Comparison of ENCODE assay signal across 32 mouse cellular contexts in genomic region chr11:17975581-17975980, GRCm38 (mm10).
"Had no signal": no experiment of that assay in that cellular context is flagged by ENCODE, and none has a peak within 500 bp of the region (broad histone marks: within the 10 kb centered on the region; RNA-seq: fewer than 3 reads in every experiment).

No protein-coding gene starts in this region.

- H3K36me3 ChIP-seq: heart, embryonic 15.5 days; hindbrain, embryonic 10.5 days; hindbrain, embryonic 12.5 days; hindbrain, embryonic 13.5 days; hindbrain, embryonic 15.5 days; intestine, embryonic 15.5 days; kidney, embryonic 15.5 days had no signal

- H3K4me3 ChIP-seq: heart, embryonic 15.5 days; hindbrain, embryonic 10.5 days; hindbrain, embryonic 12.5 days; hindbrain, embryonic 13.5 days; hindbrain, embryonic 15.5 days; intestine, embryonic 15.5 days; kidney, embryonic 15.5 days; layer of hippocampus, adult 2 months; left cerebral cortex, adult 2 months had no signal

- H3K9me3 ChIP-seq: heart, embryonic 15.5 days; hindbrain, embryonic 10.5 days; hindbrain, embryonic 12.5 days; hindbrain, embryonic 13.5 days; hindbrain, embryonic 15.5 days; intestine, embryonic 15.5 days; kidney, embryonic 15.5 days had no signal

- H3K4me1 ChIP-seq: heart, embryonic 15.5 days; hindbrain, embryonic 10.5 days; hindbrain, embryonic 12.5 days; hindbrain, embryonic 13.5 days; hindbrain, embryonic 15.5 days; intestine, embryonic 15.5 days; kidney, embryonic 15.5 days had no signal

- H3K27me3 ChIP-seq: heart, embryonic 15.5 days; hindbrain, embryonic 12.5 days; hindbrain, embryonic 13.5 days; hindbrain, embryonic 15.5 days; intestine, embryonic 15.5 days; kidney, embryonic 15.5 days had no signal

- H3K9ac ChIP-seq: heart, embryonic 15.5 days; hindbrain, embryonic 12.5 days; hindbrain, embryonic 13.5 days; hindbrain, embryonic 14.5 days; hindbrain, embryonic 15.5 days; intestine, embryonic 15.5 days; kidney, embryonic 15.5 days had no signal

- DNase-seq: heart, postnatal 10 days; heart, postnatal 14 days; heart, postnatal 36 days; heart, postnatal 4 days; kidney, adult 11 months; kidney, adult 18-20 months; kidney, adult 2 months; kidney, adult 8-10 months; kidney, adult 9 months; kidney, postnatal 10 days; kidney, postnatal 14 days; kidney, postnatal 25 days; kidney, postnatal 36 days; kidney, postnatal 4 days; layer of hippocampus, adult 9-11 months; layer of hippocampus, postnatal 36 days had no signal

- ATAC-seq: hindbrain, embryonic 16.5 days; hindbrain, postnatal 0 days; inflammation-experienced regulatory T-cells, adult 6 months; intestine, embryonic 15.5 days; intestine, embryonic 16.5 days; intestine, postnatal 0 days had no signal

- H3K27ac ChIP-seq: heart, embryonic 15.5 days; hindbrain, embryonic 10.5 days; hindbrain, embryonic 12.5 days; hindbrain, embryonic 13.5 days; hindbrain, embryonic 14.5 days; hindbrain, embryonic 15.5 days; hindbrain, postnatal 0 days; intestine, embryonic 15.5 days; kidney, embryonic 15.5 days; kidney, postnatal 0 days; layer of hippocampus, adult 2 months; left cerebral cortex, adult 2 months had no signal

- H3K4me2 ChIP-seq: heart, embryonic 15.5 days; hindbrain, embryonic 12.5 days; hindbrain, embryonic 13.5 days; hindbrain, embryonic 14.5 days; hindbrain, embryonic 15.5 days; intestine, embryonic 15.5 days; kidney, embryonic 15.5 days had no signal
